Mouse (Mus musculus): ENCODE results near the gene Snai1. TPM values are rescaled to one million over a fixed set of nuclear protein-coding genes. Genes with fewer than 3 reads are reported as not detected.
A peak's percentile ranks its signal among the peaks of the same experiment; 100 is the strongest.

Snai1 gene
- total RNA-seq (2021), result 1 to 10 TPM; 3.0 to 3.1 TPM
- long read RNA-seq, experiment 1, partial matches to known transcripts, result 0 of 1 reads
- long read RNA-seq, experiment 1, other reads (novel, unspliced or antisense), result 0 of 1 reads
- long read RNA-seq, experiment 2, partial matches to known transcripts, result 1 of 2 reads
- long read RNA-seq, experiment 2, other reads (novel, unspliced or antisense), result 0 of 2 reads

DNA sequence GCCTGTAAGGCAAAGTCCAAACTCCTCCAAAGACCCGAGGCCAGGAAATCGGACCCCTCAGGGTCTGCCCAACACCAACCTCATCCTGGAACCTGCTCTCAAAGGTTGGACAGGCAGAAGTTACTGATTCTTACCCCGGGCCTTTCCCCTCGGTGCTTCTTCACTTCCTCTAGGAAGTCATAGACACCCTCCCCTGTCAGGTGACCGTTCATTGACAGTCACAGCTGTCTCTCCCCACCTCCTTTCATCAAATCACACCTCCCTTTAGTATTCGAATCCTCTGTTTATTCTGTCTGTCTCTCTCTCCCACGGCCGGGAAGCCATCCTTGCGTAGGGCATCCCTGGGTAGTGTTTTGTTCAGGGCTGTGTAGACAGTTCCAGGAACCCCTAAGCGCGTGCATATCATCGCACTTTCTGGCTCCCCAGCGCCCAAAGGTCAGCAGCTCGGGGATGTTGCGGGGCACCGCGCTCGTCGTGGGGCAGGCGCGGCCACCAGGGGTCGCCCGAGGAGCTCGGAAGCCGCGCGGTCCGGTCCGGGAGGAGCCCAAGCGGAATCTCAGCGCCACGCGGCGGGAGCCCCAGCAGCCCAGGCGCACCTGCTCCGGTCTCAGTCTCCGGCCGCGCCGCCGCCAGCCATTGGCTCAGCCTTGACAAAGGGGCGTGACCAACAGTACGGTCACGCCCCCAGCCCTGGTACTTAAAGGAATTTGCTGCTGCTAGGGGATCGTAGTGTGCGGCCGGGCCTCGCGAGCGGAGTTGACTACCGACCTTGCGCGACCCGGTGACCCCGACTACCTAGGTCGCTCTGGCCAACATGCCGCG is at the start of gene Snai1:
TSS of gene Snai1 (plus strand) at position 720 of the 822 bp plus-strand sequence.
- intact Hi-C loops (cut with DNase I), result loop anchor here (1.0 kb wide), 1 partner anchor 68 kb away; no protein-coding TSS in a partner anchor

DNA sequence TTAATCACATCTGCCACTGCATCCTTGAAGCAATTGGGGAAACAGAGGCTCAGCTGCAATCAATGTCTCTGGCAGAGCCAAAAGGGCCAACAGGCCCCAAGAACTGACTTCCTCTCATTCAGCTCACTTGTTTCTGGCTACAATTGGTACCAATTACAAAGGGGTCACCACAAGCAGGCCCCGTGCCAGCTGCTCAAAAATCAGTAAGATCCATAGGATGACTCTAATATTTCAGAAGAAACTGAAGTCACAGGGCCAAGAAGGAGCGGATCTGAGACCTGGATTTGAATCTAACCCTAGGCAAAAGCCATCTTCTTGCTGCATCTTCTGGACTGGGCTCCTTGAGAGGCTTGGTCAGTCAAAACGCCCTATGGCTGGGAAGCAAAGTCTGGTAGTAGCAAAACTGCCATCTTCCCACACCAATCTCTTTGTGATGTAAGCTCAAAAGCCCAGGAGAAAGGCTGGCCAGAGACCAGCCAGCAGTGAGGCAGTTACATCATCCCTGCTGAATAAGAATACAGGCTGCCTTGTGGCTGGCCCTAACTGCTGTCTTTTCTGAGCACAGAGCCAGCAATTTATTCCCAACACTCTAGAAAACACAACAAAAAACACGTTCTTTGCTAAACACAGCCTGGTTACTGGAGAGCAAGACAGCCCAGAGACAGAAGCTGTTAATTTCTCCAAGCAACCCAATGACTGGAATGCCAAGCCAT is 47.0 kb upstream of the Snai1 start:
- intact Hi-C loops (cut with DNase I), result no loop called here
- DNase-seq, result peak in 1 of 2 experiments; percentile 38

More for the DNA sequence above, at the start of gene Snai1:
- peak; percentile 95 to 96 for DNase-seq

DNA sequence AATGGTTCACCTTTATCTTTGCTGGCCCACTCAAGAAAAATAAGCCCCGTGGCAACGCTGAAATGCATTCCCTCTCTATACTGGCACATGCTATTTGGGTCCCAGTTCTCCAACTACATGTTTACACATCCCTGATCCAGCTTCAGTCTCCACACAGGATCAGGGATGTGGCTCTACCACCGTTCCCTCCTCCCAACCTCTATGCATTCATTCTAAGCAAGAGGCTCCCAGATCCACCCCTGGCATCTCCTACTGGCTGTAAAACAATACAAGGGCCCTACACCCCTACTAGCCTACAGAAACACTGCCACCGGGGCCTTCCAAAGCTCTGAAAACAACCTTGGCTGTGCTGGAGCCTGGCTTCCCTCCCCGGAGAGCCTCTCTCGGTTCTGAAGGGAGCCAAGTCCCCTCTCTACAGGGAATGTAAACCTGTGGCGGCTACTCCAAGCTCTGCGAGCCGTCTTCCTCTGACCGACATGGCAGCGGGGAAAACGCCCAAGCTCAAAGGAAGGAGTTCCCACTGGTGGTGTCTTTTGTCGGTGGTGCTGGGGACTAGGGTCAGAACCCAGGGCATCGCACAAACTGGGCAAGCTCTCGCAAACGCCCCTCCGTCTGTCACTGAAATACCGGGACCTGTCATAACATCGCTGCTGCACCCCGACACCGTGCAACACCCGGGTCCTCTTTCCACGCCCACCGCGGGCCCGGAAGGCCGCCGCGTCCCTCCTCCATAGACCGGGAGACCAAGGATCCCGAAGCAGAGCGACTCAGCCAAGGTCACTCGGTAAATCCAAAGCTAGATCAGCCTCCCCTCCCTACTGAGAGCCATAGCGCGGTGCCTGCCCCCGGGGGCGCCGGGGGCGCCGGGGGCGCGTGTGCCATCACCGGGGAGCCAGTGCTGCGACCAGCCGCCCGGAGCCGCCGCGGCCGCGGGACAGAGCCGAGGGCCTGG is 46.0 kb upstream of the Snai1 start, which contains the start of gene Rnf114:
TSS of gene Rnf114 (plus strand) at position 889 of the 952 bp plus-strand sequence.
- intact Hi-C loops (cut with DNase I), result no loop called here
- peak; percentile 52 to 55 for DNase-seq

DNA sequence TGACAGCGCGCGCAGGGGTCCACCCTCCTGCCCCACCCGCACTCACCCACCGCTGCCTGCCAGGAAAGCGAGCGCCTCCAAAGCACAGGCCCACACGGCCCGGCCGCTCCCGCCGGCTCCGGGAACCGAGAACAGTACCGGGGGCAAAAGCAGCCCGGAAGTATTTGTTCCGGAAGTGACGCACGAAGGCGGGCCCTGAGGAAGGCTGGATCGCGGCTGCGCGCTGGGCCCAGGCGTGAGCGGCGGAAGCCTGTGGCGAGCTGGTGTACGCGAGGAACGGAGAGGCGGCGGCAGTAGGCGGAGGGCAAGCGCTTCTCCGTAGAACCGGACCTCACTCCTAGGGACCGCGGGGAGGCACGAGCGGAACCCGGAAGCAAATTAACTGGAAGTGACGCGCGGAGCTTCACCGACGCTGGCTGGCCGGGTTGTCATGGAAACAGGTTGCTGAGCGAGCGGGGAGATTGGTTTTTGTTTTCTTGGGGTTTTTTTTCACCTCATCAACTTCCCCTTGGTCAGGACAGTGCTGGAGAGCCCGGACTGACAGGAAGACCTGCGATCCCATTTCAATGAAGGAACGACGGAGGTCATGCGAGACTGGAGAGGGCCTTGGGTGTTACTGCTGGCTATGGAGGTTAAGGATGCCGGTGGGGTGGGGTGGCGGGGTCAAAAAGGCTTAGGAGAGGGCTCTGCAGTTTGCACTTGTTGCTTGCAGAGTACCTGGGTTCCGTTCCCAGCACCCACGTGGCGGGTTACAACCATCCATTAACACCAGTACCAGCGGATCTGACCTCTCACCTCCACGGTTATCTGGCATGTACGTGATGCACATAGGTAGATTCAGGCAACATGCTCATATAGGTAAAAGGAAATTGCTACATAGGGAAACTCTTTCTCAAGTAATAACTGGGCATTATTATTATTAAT is 45.0 kb upstream of the Snai1 start, which contains the start of gene Spata2:
TSS of gene Spata2 (minus strand) at position 175 of the 924 bp plus-strand sequence.
- intact Hi-C loops (cut with DNase I), result no loop called here

DNA sequence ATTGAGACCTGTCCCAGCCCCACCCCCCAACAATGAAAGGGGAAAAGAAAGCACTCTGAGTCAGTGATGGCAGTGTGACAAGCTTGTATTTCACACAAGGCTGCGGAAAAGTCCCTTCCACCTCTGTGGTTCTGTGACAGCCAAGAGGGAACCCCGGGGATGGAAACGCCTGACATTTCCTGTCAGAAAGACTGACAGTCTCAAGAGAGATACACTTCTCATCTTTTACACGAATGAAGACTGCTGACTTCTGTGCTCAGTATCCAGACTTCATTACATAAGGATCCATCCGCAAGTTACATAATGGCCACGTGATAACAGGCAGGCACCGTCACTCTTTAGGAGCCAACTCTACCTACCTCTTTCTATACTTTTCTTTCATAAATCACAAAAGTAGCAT is 41.6 kb upstream of the Snai1 start:
- DNase-seq, result no peak
- intact Hi-C loops (cut with DNase I), result no loop called here

More for the DNA sequence above, 45.0 kb upstream of the Snai1 start, which contains the start of gene Spata2:
- peak; percentile 94 to 96 for DNase-seq

DNA sequence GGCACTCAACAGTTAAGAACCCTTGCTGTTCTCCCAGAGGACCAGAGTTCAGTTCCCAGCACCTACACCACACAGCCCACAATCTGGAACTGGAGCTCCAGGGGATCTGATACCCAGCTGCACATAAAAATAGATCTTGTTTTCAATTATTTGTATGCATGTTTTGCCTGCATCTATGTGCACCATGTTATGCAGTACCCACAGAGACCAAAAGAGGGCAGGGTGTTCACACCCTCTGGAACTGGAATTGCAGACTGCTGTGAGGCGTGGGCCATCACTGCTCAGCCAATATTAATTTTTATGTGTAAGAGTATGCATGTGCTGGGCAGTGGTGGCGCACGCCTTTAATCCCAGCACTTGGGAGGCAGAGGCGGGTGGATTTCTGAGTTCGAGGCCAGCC is 40.7 kb upstream of the Snai1 start:
- DNase-seq, result peak; percentile 51 to 71
- intact Hi-C loops (cut with DNase I), result no loop called here

DNA sequence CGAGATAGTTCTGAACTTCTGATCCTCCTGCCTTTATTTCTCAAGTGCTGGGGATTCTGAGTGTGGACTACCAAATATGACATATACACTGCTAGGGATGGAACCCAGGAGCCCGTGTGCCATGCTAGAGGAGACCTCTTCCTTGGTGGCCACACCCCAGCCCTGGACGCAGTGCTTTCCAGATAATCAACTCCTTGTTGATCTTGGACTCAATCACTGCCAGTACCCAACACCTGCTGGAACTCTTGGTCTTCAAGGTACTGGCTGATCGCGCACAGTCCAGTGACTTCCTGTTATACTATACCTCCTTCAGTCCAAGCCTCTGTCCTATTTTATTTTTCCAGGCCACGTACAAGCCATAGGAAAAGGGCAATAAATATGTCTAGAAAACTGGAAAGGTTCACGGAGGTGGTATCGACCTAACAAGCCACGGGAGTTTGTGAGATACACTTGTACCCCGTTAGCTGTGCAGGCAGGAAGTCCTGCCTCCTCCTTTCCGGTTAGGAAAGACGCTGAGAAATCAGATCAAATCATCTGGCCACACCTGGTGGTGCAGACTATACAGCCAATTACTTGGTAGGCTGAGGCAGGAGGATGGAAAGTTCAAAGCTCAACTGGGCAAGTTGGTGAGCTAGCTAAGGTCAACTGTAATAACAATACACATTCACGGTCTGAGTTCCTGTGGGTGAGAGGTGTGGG is 35.3 kb upstream of the Snai1 start:
- no peak for DNase-seq
- intact Hi-C loops (cut with DNase I), result no loop called here

DNA sequence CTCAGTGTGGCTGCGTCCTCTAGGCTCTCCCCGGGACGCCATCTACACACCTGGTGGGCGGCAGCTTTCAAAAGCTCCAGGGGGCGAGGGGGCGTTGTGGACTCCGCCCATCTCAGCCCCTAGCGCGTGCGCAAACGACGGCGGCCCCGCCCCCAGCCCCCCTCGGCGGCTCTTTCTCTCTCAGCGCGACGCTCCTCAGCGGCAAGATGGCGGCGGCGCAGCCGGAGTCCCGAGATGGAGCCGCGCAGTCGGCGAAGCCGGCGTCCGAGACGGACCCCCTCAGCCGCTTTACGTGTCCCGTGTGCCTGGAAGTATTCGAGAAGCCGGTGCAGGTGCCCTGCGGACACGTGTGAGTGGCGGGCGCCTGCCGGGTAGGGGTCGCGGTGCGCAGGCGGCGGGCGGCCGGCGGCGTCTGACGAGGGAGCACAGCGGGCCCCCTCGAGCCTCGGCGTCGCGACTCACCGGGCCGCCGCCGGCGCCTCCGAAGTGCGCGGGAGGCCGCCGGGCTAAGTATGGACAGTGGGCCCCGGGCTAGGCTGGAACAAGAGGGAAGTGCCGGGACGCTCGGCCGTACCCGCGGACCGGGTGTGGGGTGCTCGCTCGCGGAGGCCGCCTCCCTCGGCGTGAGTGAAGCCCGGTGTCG is 34.6 kb upstream of the Snai1 start:
- intact Hi-C loops (cut with DNase I), result no loop called here
- DNase-seq, result peak; percentile 90 to 93

DNA sequence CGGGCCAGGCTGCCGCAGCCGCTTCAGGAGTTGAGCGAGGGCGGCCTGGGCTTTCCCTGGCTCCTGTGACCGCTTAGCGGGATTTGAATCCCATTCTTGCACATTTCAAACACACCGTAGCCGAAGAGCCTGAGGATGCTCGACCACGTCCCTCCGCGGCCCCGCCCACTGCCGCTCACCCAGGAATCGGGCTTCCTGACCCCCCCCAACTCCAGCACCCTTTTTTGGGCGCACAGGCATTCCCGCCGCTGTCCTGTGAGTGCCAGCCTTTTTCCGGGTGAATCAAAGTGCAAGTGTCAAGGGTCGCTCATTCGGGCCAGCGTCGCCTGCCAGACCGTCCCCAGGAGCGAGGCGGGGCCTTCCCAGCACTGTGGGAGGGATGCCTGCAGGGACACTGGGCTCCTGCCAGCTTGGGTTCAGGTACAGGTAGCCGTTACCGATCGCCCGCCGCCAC is 34.1 kb upstream of the Snai1 start:
- intact Hi-C loops (cut with DNase I), result no loop called here
- DNase-seq, result peak; percentile 57 to 58

DNA sequence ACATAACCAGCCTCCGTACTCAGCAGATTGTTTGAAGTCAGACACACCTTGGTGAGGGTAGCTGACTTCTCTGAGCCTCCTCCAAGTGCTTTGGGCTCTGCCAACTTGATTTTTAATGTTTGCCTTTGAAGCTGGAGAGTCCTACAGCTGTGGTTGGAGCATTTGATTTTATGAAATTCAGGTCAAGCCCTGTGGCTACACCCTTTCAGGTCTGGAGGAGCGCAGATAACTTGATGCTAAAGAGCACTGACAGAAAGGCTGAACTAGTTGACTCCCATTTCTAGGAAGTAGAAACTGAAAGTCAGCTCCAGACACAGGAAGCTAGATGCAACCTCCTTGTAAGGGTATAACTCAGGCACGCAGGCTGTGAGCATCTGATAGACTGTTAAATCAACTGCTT is 32.9 kb upstream of the Snai1 start:
- DNase-seq, result no peak
- intact Hi-C loops (cut with DNase I), result no loop called here

DNA sequence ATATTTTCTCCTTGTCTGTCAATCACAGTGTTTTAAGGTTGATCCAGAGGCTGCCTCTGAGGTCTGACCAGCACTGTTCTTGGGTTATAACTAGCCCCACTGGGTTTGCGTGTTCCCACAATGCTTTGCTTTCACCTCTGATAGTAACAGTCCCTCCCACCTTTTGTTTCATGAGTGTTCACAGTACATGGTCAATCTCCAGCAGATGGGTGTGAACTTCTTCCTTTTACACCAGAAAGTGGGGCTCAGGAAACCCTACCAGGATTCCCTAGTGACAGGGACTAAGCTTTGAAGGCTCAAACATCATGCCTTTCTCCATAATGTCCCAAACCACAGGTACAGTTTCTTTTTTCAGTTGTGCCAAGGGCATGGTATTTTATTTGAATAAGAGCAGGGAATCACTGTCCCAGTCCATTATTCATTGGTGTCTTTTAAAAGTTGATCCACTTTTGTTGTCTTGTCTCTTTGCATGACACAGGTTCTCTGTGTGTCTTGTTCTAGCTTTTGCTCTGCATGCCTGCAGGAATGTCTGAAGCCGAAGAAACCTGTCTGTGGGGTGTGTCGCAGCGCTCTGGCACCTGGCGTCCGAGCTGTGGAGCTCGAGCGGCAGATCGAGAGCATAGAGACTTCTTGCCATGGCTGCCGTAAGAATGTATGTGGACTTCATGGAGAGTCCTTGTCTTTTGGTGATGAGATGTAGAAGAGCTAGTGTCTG is 31.3 kb upstream of the Snai1 start:
- no peak for DNase-seq
- intact Hi-C loops (cut with DNase I), result no loop called here

DNA sequence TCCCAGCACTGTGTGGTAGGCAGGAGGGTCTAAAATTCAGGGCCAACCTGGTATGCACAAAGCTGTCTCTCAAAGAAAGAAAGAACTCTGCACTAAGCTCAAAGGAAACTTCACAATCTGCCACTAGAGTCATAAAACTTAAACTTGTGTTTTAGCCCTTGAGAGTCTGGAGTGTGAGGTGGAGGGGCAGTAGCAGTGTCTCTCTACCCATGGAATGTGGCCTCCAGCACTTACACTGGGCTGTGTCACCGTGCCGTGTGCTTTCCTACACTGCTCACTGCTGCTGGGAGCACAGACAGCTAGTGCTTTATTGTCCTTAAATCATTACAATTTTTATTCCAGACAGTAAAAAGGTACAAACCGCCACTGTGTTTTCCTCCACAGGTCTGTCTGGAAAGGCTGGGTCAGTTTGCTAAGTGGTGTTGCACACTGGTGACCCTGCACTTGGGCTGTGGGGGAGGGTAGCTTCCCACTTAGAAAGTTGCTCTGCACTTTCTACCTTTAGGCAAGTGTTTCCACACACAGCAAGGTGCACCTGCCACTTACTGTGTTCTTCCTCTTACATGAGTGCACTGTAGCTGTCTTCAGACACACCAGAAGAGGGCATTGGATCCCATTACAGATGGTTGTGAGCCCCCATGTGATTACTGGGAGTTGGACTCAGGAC is 30.1 kb upstream of the Snai1 start:
- intact Hi-C loops (cut with DNase I), result no loop called here
- DNase-seq, result no peak

DNA sequence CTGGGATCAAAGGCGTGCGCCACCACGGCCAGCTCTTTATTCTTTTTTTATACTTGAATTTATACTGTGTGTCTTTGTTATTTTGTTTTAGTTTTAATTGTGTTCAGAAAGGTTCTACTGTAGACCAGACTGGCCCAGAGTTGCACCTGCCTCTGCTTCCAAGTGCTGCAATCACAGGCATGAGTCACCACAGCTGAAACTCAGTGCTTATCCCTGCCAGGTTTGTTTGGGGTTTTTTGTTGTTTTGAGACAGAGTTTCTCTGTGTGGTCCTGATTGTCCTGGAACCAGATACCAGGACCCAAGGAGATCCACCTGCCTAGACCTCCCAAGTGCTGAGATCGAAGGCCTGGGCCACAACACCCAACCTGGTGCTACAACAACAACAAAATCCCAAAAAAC is 29.4 kb upstream of the Snai1 start:
- intact Hi-C loops (cut with DNase I), result no loop called here
- DNase-seq, result no peak

DNA sequence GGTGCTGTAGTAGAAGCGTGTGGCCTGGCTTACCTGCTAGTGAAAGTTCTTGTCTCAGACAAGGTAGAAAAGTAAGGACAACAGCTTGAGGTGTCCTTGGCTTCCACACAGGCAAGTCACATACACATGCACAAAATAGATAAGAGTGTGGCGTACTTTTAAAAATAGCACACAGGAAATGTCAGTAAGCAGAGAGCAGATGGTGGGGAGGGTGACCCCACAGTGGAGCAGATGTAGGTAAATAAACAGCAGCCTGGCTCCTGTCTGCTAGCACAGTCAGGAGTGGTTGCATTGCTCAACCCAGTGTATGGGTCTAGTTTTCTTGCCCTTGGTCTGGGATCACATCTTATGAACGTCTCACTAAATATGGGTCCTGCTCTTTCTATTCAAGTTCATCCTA is 27.5 kb upstream of the Snai1 start:
- intact Hi-C loops (cut with DNase I), result no loop called here
- no peak for DNase-seq

DNA sequence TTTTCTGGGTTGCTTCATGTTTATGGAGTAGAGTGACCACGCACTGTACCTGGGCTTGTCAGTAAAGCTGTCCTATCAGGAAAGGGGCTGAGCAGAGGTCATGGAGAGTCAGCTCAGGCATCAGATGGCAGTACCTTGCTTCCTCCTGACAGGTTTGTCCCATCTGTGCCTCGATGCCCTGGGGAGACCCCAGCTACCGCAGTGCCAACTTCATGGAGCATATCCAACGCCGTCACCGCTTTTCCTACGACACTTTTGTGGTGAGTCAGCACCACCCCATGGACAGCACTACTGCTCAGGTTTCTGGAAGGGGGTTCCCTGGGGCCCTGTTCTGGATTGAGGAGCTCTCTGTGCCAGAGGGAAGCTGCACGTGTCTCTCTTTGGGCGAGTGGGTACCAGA is 25.6 kb upstream of the Snai1 start:
- no peak for DNase-seq
- intact Hi-C loops (cut with DNase I), result no loop called here

DNA sequence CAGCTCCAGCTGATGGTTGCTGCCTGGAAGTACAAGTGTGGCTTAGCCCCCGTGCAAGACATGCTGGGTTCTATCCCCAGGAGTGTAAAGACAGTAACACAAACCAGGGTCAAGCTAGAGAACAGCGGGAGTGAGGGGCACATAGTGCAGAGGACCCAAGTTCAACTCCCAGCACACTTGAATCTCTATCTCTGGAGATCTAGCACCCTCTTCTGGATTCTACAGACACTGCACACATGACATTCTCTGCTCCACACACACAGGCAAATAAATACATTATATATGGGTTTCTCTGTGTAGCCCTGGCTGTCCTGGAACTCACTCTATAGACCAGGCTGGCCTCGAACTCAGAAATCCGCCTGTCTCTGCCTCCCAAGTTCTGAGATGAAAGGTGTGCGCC is 25.0 kb upstream of the Snai1 start:
- intact Hi-C loops (cut with DNase I), result no loop called here
- no peak for DNase-seq

DNA sequence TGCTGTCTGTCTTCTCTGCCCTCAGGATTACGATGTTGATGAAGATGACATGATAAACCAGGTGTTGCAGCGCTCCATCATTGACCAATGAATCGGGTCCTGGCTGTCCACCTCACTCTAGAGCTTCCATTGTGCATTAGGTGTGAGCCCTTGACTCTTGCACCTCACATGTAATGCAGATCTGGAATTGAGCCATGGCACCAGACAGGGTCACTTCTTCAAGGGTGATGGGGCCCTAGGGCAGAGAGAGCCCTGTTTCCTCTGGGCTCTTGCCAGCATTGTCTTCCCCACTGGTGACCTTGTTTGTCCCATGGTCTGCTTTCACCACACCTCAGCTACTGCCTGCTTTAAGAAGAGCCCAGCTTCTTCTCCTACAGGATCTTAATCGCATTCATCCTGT is 23.4 kb upstream of the Snai1 start:
- intact Hi-C loops (cut with DNase I), result no loop called here
- DNase-seq, result no peak

All from heart, postnatal 14 days (tissue).